Mouse (Mus musculus): ENCODE results near the gene Mbd5.

DNA sequence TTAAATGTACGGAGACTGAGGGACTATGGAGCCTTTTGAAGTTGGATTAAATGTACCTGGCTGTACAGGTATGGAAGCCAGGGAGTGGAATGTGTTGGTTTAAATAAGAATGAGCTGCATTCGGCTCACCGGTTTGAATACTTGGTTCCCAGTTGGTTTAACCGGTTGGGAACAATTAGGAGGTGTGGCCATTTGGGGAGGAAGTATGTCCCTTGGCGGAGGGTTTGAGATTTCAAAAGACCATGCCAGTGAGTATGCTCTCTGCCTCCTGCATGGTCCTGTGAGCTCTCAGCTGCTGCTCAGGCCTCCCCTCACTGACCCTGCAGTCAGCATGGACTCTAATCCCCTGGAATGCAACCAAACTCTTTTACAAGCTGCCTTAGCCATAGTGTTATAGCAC lies 415.2 kb downstream of the Mbd5 start:
- TF ChIP-seq CTCF (IDR thresholded peaks at IDR 0.05) (no peak), EP300 (IDR thresholded peaks at IDR 0.05) (no peak)

All from lung, postnatal 0 days (tissue).